ENCODE assay signal across 8 mouse cellular contexts in the genomic region with DNA sequence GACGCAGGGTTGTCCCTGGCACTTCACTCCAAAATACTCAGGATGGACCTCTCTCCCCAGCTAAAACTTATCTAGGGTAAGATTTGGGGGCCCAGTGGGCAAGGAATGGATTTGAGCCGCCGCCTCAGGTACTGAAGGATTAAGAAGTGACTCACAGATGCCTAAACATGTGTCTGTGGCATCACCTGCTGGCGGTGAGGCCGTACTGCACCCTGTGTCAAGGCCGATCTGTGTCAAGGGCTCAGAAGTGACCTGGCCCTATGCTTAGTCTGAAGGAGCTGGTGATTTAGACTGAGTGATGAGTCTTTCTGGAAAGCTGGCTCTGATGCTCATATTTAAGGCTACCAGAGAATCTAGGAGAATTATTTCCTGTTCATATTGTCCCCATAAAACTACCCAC. TPM values are rescaled to one million over a fixed set of nuclear protein-coding genes. Genes with fewer than 3 reads are reported as not detected.
DNase-seq lines count a peak whose midpoint lies in the region; ATAC-seq lines count a peak whose summit lies in the region.
"Had no signal": no experiment of that assay in that cellular context is flagged by ENCODE, and none has a peak within 500 bp of the region (broad histone marks: within the 10 kb centered on the region; RNA-seq: fewer than 3 reads in every experiment).

No protein-coding gene starts in this region.

- DNase-seq in NIH3T3 (ENCODE audit: low read depth): peak; percentile 85
- DNase-seq in cerebellum, postnatal 4 days (ENCODE audit: low spot score in 2 of 2): peak; percentile 47 to 57
- peak; percentile 82 for DNase-seq in heart, embryonic 10.5 days (ENCODE audit: low spot score)
- DNase-seq in lung, postnatal 25 days (ENCODE audit: low spot score): peak; percentile 39
- peak; percentile 66 for DNase-seq in retina, postnatal 7 days (ENCODE audit: low read depth, low spot score)

- H3K4me2 ChIP-seq in kidney, embryonic 15.5 days: no peak overlapping the region
- H3K4me2 ChIP-seq: heart, embryonic 13.5 days had no signal

- H3K4me3 ChIP-seq in heart, embryonic 10.5 days: no peak overlapping the region
- no peak overlapping the region for H3K4me3 ChIP-seq in kidney, embryonic 15.5 days (replicated peaks)
- H3K4me3 ChIP-seq: heart, embryonic 13.5 days had no signal

- H3K27ac ChIP-seq in heart, embryonic 10.5 days: no peak overlapping the region
- no peak overlapping the region for H3K27ac ChIP-seq in kidney, embryonic 15.5 days
- H3K27ac ChIP-seq: heart, embryonic 13.5 days had no signal

- no peak overlapping the region for H3K9ac ChIP-seq in kidney, embryonic 15.5 days
- H3K9ac ChIP-seq: heart, embryonic 13.5 days had no signal

- peaks cover 35% of the 10 kb centered on the region; the same call in 1 of the 2 replicates for H3K27me3 ChIP-seq in heart, embryonic 10.5 days (ENCODE audit: insufficient read depth, poor library complexity, severe bottlenecking)
- H3K27me3 ChIP-seq in kidney, embryonic 15.5 days: peaks cover 16% of the 10 kb centered on the region; the same call in 1 of the 2 replicates

- peak; percentile 69 for ATAC-seq in CD4-positive, CD25-positive, alpha-beta regulatory T cell, adult 4 months
- ATAC-seq in kidney, embryonic 15.5 days (replicated peaks; ENCODE audit: low FRiP score): peak; percentile 73; the same call in 1 of the 2 replicates

- H3K9me3 ChIP-seq in heart, embryonic 10.5 days: no peaks in the 10 kb centered on the region
- no peaks in the 10 kb centered on the region for H3K9me3 ChIP-seq in kidney, embryonic 15.5 days (replicated peaks)
- H3K9me3 ChIP-seq: heart, embryonic 13.5 days had no signal

- H3K4me1 ChIP-seq in heart, embryonic 10.5 days: no peaks in the 10 kb centered on the region
- no peaks in the 10 kb centered on the region for H3K4me1 ChIP-seq in kidney, embryonic 15.5 days
- H3K4me1 ChIP-seq: heart, embryonic 13.5 days had no signal

- 14% methylated on average over 6 of the region's 6 CpGs for WGBS in heart, embryonic 10.5 days
- WGBS in kidney, embryonic 15.5 days: 19% methylated on average over 6 of the region's 6 CpGs

- no peaks in the 10 kb centered on the region for H3K36me3 ChIP-seq in heart, embryonic 10.5 days
- no peaks in the 10 kb centered on the region for H3K36me3 ChIP-seq in kidney, embryonic 15.5 days
- H3K36me3 ChIP-seq: heart, embryonic 13.5 days had no signal

RNA-seq across cellular contexts. Expression of gene Pnck, which starts 5.7 kb away (rescaled TPM):
- 1 to 10 TPM; 2.6 to 2.7 TPM for polyA plus RNA-seq in CD4-positive, CD25-positive, alpha-beta regulatory T cell, adult 4 months (2017; shearing (Covaris generic))
- 7.3 and 8.0 TPM in 2 replicates for polyA plus RNA-seq in heart, embryonic 10.5 days (2016; fragmentation: Nextera tagmentation; extraction: Ambion mirVana)
- 14.5 and 17.3 TPM in 2 replicates for polyA plus RNA-seq in kidney, embryonic 15.5 days (2015; fragmentation: Nextera tagmentation; extraction: Ambion mirVana)

RNA-seq across cellular contexts. Expression of gene Dusp9, which starts 15.0 kb away (rescaled TPM):
- under 1 TPM in 1 of 2 experiments, not detected in 1; 0.31 TPM for polyA plus RNA-seq in CD4-positive, CD25-positive, alpha-beta regulatory T cell, adult 4 months (2017; shearing (Covaris generic))
- polyA plus RNA-seq in heart, embryonic 10.5 days (2016; fragmentation: Nextera tagmentation; extraction: Ambion mirVana): 26.1 and 65.3 TPM in 2 replicates
- 27.9 and 29.3 TPM in 2 replicates for polyA plus RNA-seq in kidney, embryonic 15.5 days (2015; fragmentation: Nextera tagmentation; extraction: Ambion mirVana)

RNA-seq across cellular contexts. Expression of gene Slc6a8, which starts 18.8 kb away (rescaled TPM):
- under 1 TPM; 0.63 TPM for polyA plus RNA-seq in CD4-positive, CD25-positive, alpha-beta regulatory T cell, adult 4 months (2017; shearing (Covaris generic))
- 5.8 and 6.2 TPM in 2 replicates for polyA plus RNA-seq in heart, embryonic 10.5 days (2016; fragmentation: Nextera tagmentation; extraction: Ambion mirVana)
- 7.1 and 7.9 TPM in 2 replicates for polyA plus RNA-seq in kidney, embryonic 15.5 days (2015; fragmentation: Nextera tagmentation; extraction: Ambion mirVana)

Comparison
In these comparisons a context has a peak if more than half of its experiments do, and no peak if none do; other contexts are left out.
1. RNA of gene Dusp9, which starts 15.0 kb away (polyA plus RNA-seq): 26.1 to 65.3 TPM in heart, embryonic 10.5 days and 27.9 to 29.3 TPM in kidney, embryonic 15.5 days; 0.31 TPM in CD4-positive, CD25-positive, alpha-beta regulatory T cell, adult 4 months; every median in the first group is over 10 times any median in the second.
2. Peak in every context shown above with its lines, with median percentiles within 50 percentile points of each other: DNase-seq.